Mouse (Mus musculus): ENCODE results near the gene Mast4.

The Mast4 gene

DNA sequence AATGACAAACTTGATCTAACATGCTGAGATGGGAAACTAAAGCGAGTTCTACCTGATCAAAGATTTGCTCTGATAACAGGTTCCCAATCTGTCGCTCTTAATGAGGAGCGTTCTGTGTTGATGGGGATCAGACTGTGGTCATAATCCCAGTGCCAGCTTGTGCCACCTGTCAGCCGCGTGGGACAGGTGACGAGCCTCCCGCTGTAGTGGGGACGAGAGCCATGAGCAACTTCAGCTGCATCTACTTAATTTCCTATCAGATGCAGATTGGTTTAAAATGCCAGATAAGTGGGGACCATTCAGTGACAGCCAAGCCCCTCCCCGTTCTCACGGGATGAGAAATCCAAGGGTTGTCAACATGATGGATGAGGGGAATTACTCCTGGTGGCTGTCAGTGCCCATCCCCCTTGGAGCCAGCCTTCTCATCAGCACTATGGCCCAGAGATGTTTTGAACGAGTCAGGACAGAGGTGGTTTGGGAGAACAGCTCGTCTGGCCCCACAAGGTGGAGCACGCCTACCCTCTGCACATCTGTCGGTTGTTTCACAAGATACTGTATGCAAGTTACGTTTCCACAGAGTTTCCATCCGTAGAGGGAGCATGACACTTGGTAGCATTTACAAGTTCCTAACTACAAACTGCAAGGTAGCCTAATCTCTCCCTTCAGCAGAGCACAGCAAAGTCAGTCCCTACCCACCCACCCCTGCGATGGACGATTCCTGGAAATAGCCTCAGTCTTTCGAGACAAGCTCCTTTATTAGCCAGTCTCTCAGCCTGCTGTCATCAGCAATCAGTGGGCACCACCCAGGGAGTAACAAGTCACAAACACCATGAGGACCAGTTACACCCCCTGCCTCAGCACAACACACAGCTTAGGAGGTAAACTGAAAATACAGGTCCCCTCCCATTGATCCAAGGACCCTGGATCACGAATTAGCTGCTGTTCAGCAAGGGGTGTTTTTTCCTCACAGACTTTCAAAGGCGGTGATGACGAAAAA, 212.2 kb downstream of the Mast4 start:
- DNase-seq (ENCODE audit: low spot score in 2 of 2), result no peak

GRCm38 (mm10) chr13:103120669-103121131, 213.6 kb downstream of the Mast4 start:
- peak; percentile 50 to 53 for DNase-seq (ENCODE audit: low spot score in 2 of 2)

GRCm38 (mm10) chr13:103119728-103120127, 214.6 kb downstream of the Mast4 start:
- no peak for DNase-seq (ENCODE audit: low spot score in 2 of 2)

DNA sequence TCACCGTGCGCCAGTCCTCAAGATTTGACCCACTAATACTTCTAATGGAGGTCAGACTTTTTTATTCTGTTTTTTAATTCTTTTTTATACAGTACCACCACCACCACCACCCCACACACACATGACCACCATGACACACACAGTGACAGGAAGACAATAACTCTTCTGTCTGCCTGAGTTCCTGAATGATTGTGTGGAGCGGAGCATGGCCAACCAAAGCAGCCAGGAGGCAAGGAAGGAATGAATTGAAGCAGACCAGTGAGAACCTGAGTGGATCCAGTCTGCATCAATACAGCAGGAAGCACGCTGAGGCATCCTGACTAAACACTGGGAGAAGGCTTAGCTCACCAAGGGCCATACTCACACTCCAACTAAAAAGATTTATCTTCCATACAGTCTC, 219.2 kb downstream of the Mast4 start:
- DNase-seq (ENCODE audit: low spot score in 2 of 2), result no peak

- peak; percentile 30 to 57 for DNase-seq (ENCODE audit: low spot score in 2 of 2)
Observed at GRCm38 (mm10) chr13:103114274-103114673, 220.0 kb downstream of the Mast4 start.

DNA sequence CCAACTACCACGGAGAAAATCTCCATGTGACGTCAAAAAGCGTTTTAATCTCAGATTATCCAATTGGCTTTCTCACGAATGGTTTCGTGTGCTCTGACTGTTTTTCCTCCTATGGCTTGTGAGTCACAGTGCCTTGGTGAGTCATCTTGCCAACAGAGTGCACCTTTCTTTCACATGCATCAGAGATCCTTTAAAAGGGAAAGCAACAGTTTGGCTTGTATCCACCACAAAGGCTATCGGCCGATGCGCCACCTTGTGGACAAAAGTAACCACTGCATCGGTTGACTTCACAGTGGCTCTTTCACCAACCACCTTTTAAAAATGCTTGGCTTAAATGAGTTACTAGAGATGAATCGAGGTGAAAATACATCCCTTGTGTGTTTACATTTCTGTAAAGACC, 224.4 kb downstream of the Mast4 start:
- peak; percentile 89 to 90 for DNase-seq (ENCODE audit: low spot score in 2 of 2)

DNA sequence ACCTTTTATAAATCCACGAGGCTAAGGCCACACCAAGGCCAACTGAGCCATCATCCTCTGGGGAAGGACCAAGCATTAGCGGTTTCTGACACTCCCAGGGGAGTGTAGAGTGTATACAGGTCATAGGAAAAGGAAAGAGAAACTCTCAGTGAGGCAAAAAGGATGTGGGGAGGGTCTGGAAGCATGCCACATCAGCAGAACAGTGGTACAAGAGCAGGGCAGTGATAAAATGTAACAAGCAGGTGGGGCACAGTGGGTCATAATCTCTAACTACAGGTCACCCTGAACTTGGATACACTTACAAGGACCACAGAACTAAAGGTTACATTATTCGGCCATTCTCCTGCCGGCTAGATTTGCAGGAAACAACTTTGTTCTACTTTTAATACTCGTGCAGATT, 226.9 kb downstream of the Mast4 start:
- no peak for DNase-seq (ENCODE audit: low spot score in 2 of 2)

DNA sequence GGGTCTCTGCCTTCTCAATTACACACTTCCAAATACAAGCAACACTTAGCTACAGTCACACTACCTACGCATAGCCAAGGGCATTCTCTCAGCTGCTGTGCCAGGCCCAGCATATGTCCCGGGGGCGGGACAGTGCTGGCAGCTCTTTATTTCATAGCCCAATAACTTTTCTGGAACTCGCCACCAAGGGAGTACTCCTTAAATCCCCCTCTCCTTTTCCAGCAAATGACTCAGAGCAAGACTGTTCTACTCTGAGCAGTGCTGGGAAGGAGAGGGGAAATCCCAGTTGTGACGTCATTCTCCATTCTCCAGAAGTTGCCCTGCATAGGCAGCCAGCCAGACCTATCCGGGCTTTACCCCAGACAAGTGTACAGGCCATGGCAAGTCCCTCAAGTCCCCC, 231.7 kb downstream of the Mast4 start:
- DNase-seq (ENCODE audit: low spot score in 2 of 2), result peak; percentile 80 to 87

- peak; percentile 85 to 87 for DNase-seq (ENCODE audit: low spot score in 2 of 2)
Observed at GRCm38 (mm10) chr13:103096346-103097150, 237.7 kb downstream of the Mast4 start.

DNA sequence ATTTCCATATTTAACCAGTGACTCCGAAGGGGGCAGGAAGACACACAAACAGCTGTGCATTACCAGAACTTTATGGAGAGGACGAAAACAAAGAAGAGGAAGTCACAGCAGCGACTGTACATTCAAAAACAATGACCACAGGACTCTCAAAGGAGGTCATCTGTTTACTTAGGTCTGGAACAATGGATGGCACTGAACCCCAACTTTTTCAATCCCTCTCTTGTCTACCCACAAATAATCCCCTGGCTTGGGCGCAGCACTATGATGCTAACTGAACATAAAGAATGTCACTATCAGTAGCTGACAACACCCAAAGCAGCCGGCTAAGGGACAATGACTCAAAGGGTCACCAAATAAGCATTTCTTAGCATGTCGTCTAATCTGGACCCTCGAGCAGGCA, 238.8 kb downstream of the Mast4 start:
- no peak for DNase-seq (ENCODE audit: low spot score in 2 of 2)

DNA sequence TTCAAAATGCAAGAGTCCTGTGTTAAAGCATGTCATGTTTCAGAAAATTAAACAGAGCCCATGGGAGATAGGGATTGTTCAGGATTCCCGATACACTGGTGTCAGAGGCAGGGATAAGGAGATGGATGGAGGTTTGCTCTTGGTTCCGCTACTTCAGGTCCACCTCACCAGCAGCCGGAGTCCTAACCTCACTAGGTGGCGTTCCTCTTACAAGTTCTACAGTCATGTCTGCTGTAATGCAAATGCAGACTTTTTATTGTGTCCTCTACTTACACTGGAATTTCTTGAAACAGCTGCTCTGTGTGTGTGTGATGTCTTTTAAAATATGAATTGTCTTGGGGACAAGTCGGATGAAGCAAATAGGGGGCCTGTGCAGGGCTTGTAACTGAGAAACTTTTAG, 239.7 kb downstream of the Mast4 start:
- no peak for DNase-seq (ENCODE audit: low spot score in 2 of 2)

DNA sequence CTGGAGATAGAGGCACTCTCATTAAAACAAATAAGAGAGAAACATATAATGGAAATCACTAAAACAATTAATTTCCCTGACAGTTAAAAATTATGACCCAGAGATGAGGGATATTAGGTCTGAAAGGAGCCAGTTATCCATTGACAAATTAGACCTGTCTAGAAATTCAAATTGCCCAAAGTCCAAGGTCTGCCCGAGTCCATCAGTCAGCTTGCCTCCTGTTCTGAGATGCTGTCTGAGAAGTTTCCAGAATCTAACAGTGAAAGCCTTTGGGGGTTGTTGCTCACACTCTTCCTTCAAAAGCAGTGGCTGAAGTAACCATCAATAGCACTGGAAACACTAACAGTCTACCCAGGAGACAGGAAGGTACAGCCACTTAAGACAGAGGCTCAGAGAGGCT, 240.6 kb downstream of the Mast4 start:
- no peak for DNase-seq (ENCODE audit: low spot score in 2 of 2)

GRCm38 (mm10) chr13:103085540-103086121, 248.7 kb downstream of the Mast4 start:
- DNase-seq (ENCODE audit: low spot score in 2 of 2), result no peak

DNA sequence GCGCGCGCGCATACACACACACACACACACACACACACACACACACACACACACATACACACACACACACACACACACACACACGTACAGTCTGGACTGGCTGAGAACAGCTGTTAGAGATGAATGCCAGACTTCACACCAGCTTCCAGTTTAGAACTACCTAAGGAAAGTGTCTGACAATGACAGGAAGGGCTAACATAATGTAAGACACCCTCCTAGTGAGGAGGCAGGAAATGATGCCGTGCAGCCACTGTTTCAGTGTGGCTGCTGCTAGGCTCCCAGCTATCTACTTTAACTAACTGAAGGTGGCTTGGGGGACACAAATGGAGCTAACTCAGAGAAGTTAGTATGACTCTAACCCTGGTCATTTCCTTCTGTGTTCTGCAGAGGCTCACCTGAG, 251.4 kb downstream of the Mast4 start:
- no peak for DNase-seq (ENCODE audit: low spot score in 2 of 2)

DNA sequence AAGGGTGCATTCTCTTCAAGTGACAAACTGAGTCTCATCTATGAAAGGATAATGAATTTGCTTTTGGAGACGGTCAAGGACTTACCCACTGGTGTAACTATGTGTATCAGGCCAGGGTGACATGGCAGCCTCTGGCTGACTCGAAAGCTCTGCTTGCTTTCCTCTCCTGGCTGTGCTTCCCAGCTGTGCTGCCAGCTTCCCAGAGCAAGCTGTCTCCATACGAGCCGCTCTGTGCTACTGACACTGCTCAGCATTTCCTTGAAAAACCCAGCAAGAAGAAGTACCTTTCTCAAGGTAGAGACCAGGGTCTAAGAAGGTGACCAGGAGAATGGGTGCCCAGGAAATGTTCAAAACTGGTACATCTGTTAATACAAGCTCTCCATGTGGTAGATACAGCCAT, 254.5 kb downstream of the Mast4 start:
- no peak for DNase-seq (ENCODE audit: low spot score in 2 of 2)

DNA sequence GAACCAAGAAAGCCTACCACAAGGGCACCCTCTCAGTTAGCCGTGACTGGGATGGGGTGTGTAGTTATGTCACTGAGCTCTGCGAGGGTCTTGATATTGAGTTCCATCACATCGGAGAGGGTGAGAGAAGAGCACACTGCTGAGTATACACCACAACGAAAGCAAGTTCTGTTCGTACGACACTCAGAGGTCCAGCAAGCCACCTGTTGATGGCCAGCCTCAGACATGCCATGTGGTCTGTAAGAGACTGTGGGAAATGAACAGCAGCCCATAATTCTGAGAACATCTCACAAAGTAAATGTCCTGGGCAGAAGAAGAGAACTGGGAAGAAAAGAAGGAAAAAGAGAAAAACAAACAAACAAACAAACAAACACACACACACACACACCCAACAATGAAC, 255.5 kb downstream of the Mast4 start:
- DNase-seq (ENCODE audit: low spot score in 2 of 2), result no peak

DNA sequence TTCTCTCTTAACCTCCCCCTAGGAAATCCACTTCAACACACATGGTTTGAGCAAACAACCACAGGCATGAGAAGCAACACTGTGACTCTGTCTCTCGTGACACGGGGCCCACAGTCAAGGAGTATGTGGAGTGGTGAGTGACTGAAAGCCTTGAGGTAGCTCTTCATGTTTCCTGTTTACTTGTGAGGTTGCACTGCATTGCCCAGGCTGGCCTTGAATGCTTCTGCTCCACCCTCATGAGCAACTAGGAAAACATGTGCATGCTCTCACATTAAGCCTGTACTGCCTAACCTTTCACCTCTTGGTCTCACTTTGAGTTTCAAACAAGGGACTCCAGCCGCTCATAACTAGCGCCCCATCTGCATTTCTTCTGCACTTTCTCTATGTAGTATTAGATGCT, 260.8 kb downstream of the Mast4 start:
- no peak for DNase-seq (ENCODE audit: low spot score in 2 of 2)

DNA sequence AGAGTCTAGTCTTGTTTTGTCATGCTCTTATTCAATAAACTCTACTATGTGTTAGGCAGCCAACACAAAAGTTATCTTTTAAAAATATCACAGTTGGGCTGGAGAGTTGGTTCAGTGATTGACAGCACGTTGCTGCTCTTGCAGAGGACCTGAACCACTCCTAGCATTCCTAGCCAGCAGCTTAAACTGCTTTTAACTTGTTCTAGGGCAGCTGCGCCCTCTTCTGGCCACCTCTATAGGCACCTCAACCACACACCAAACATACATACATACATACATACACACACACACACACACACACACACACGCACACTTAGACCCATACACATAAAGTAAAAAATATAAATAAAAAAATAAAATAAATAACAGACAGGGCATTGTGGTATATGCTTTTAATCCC, 262.5 kb downstream of the Mast4 start:
- no peak for DNase-seq (ENCODE audit: low spot score in 2 of 2)

- DNase-seq (ENCODE audit: low spot score in 2 of 2), result peak; percentile 17 to 22
Observed at GRCm38 (mm10) chr13:103067581-103068166, 266.6 kb downstream of the Mast4 start.

DNA sequence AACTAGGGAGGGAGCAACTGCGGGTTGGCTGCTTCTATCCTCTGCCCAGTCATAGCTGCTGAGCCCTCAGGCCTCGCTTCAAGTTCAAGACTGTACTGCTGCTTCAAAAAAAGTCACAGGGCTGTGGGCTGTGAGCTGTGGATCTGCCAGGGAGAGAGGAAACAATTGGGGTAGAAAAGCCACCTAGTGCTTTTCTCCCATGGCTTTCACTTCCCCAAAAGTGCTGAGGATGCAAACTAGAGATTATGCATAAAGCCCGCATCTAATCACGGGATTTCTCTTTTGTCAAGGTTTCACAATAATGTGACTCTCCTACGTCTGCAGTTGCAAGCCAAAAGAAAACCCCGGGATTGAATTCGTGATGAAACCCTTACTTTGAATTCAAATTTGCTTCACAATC, 268.9 kb downstream of the Mast4 start:
- no peak for DNase-seq (ENCODE audit: low spot score in 2 of 2)

DNA sequence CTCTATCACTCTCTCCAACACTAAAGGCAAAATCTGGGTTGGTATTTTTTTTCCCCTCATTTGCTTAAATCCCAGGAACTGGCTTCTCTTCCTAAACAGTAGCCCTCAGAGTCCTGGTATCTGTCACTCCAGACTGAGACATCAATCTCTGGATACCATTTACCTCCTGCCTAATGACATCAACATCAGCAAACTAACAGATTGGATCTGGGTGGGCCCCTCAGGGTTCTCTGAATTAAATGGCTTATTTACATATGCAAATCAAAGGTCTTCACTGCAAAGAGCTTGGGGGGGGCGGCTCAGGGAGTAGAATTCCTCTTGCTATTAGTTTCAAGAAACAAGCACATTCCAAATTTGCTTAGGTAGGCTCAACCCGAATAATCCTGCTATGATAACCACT, 272.6 kb downstream of the Mast4 start:
- DNase-seq (ENCODE audit: low spot score in 2 of 2), result no peak

Data from right cerebral cortex, adult 2 months (tissue).